Mouse (Mus musculus) gastrocnemius, adult 8-10 months (tissue): ENCODE results near the gene Katnal1. TPM values are rescaled to one million over a fixed set of nuclear protein-coding genes. Genes with fewer than 3 reads are reported as not detected.

Source experiments
- DNase-seq, 2 experiments: peaks; one replicate each; pipeline ENCODE4 v3.0.0; 2022; ENCODE audit warnings: low spot score in 2 of 2
- total RNA-seq, 4 experiments: library from RNA; stranded (reverse); gene quantifications; 2 replicates each; pipeline ENCODE4 v1.2.4; 2022

The Katnal1 gene
- total RNA-seq, 4 experiments from 2014 or later: 4.3 to 5.3 (median 4.5) TPM

GRCm38 (mm10) chr5:148885821-148886609 lies 43.1 kb downstream of the Katnal1 start:
- DNase-seq: no peak

GRCm38 (mm10) chr5:148883671-148884070 lies 45.4 kb downstream of the Katnal1 start:
- DNase-seq: no peak

GRCm38 (mm10) chr5:148879218-148879617 lies 49.9 kb downstream of the Katnal1 start:
- DNase-seq: no peak

GRCm38 (mm10) chr5:148873116-148873515 lies 56.0 kb downstream of the Katnal1 start:
- DNase-seq: no peak

- no peak for DNase-seq
Observed at GRCm38 (mm10) chr5:148869583-148869982, 59.5 kb downstream of the Katnal1 start.

GRCm38 (mm10) chr5:148867766-148868165 lies 61.4 kb downstream of the Katnal1 start:
- no peak for DNase-seq

GRCm38 (mm10) chr5:148867171-148867570 lies 61.9 kb downstream of the Katnal1 start:
- no peak for DNase-seq

- no peak for DNase-seq
Observed at GRCm38 (mm10) chr5:148866571-148866970, 62.5 kb downstream of the Katnal1 start.

GRCm38 (mm10) chr5:148863409-148863808 lies 65.7 kb downstream of the Katnal1 start:
- DNase-seq: no peak

GRCm38 (mm10) chr5:148862853-148863252 lies 66.3 kb downstream of the Katnal1 start:
- no peak for DNase-seq

- DNase-seq: no peak
Observed at GRCm38 (mm10) chr5:148862136-148862535, 67.0 kb downstream of the Katnal1 start.

- DNase-seq: no peak
Observed at GRCm38 (mm10) chr5:148857522-148857921, 71.6 kb downstream of the Katnal1 start.

- DNase-seq: no peak
Observed at GRCm38 (mm10) chr5:148855047-148855446, 74.1 kb downstream of the Katnal1 start.

- no peak for DNase-seq
Observed at GRCm38 (mm10) chr5:148854166-148854565, 75.0 kb downstream of the Katnal1 start.

GRCm38 (mm10) chr5:148849516-148849915 lies 79.6 kb downstream of the Katnal1 start:
- DNase-seq: no peak

GRCm38 (mm10) chr5:148847032-148847431 lies 82.1 kb downstream of the Katnal1 start:
- DNase-seq: no peak

- DNase-seq: no peak
Observed at GRCm38 (mm10) chr5:148837069-148837468, 92.1 kb downstream of the Katnal1 start.

- DNase-seq: peak; percentile 31 to 51
Observed at GRCm38 (mm10) chr5:148831596-148832257, 97.4 kb downstream of the Katnal1 start.

GRCm38 (mm10) chr5:148831141-148831547 lies 98.0 kb downstream of the Katnal1 start:
- no peak for DNase-seq

GRCm38 (mm10) chr5:148825732-148826131 lies 103.4 kb downstream of the Katnal1 start:
- DNase-seq: no peak

- no peak for DNase-seq
Observed at GRCm38 (mm10) chr5:148822772-148823171, 106.3 kb downstream of the Katnal1 start.
